Mouse (Mus musculus): ENCODE measurements around the gene Thra. TPM values are rescaled to one million over a fixed set of nuclear protein-coding genes. Genes with fewer than 3 reads are reported as not detected.

Thra gene
- polyA plus RNA-seq, 1 experiment from 2014 or later: 28.0 TPM

DNA sequence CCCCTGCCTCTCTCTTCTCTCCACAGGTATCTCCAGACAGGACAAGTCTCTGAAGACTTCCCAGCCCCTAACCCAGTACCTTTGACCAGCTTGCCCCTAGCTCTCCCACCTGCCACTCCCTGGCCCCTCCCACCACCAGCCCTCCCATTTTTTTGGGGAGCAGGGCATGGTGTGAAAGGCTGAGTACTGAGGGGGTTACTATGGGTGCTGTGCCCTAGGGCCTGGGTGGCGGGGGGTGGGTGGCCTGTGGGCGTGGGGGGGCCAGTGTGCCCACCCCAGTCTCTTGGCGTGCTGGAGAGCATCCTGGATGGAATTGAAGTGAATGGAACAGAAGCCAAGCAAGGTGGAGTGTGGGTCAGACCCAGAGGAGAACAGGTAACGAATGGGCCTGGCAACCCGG is 12.8 kb downstream of the Thra start:
- WGBS: 98% methylated on average over 5 of the region's 5 CpGs
- no peak for ATAC-seq (ENCODE audit: low FRiP score, low TSS enrichment)
- Histone ChIP-seq H3K9ac (ENCODE audit: low read depth, low read length) (no peak overlapping the region), H3K27ac (ENCODE audit: low read depth, low read length) (no peak overlapping the region), H3K9me3 (ENCODE audit: control insufficient read depth, low read length) (no peaks in the 10 kb centered on the region), H3K4me1 (ENCODE audit: control insufficient read depth, insufficient read depth, low read length) (peaks cover 50% of the 10 kb centered on the region), H3K36me3 (ENCODE audit: control insufficient read depth, insufficient read depth, low read length) (peaks cover 14% of the 10 kb centered on the region), H3K4me2 (replicated peaks; ENCODE audit: low read depth, low read length) (no peak overlapping the region), H3K4me3 (ENCODE audit: low read length) (no peak overlapping the region), H3K27me3 (ENCODE audit: control insufficient read depth, insufficient read depth, low read length) (no peaks in the 10 kb centered on the region)

- no peak overlapping the region for H3K4me3 ChIP-seq (ENCODE audit: low read length)
- no peaks in the 10 kb centered on the region for H3K27me3 ChIP-seq (ENCODE audit: control insufficient read depth, insufficient read depth, low read length)
- peaks cover 41% of the 10 kb centered on the region for H3K4me1 ChIP-seq (ENCODE audit: control insufficient read depth, insufficient read depth, low read length)
- H3K27ac ChIP-seq (ENCODE audit: low read depth, low read length): peak overlapping the region; percentile 51; the same call in 1 of the 2 replicates
- no peak overlapping the region for H3K4me2 ChIP-seq (replicated peaks; ENCODE audit: low read depth, low read length)
- no peak overlapping the region for H3K9ac ChIP-seq (ENCODE audit: low read depth, low read length)
- ATAC-seq (ENCODE audit: low FRiP score, low TSS enrichment): 0 out of 2 replicates have a peak, but pooled peaks have one; percentile 35
- WGBS: 62% methylated on average over 9 of the region's 9 CpGs
- no peaks in the 10 kb centered on the region for H3K9me3 ChIP-seq (ENCODE audit: control insufficient read depth, low read length)
- peaks cover 17% of the 10 kb centered on the region for H3K36me3 ChIP-seq (ENCODE audit: control insufficient read depth, insufficient read depth, low read length)
Observed at GRCm38 (mm10) chr11:98754151-98754620, 13.7 kb downstream of the Thra start.

- Histone ChIP-seq H3K4me1 (ENCODE audit: control insufficient read depth, insufficient read depth, low read length) (peaks cover 36% of the 10 kb centered on the region), H3K9me3 (ENCODE audit: control insufficient read depth, low read length) (no peaks in the 10 kb centered on the region), H3K4me3 (ENCODE audit: low read length) (no peak overlapping the region), H3K27ac (ENCODE audit: low read depth, low read length) (peak overlapping the region; percentile 51; the same call in 1 of the 2 replicates), H3K4me2 (replicated peaks; ENCODE audit: low read depth, low read length) (no peak overlapping the region), H3K27me3 (ENCODE audit: control insufficient read depth, insufficient read depth, low read length) (no peaks in the 10 kb centered on the region), H3K9ac (ENCODE audit: low read depth, low read length) (no peak overlapping the region), H3K36me3 (ENCODE audit: control insufficient read depth, insufficient read depth, low read length) (peaks cover 17% of the 10 kb centered on the region)
- 25% methylated on average over 7 of the region's 7 CpGs for WGBS
- ATAC-seq (ENCODE audit: low FRiP score, low TSS enrichment): peak; percentile 66
Observed at GRCm38 (mm10) chr11:98754621-98755181, 14.3 kb downstream of the Thra start.

DNA sequence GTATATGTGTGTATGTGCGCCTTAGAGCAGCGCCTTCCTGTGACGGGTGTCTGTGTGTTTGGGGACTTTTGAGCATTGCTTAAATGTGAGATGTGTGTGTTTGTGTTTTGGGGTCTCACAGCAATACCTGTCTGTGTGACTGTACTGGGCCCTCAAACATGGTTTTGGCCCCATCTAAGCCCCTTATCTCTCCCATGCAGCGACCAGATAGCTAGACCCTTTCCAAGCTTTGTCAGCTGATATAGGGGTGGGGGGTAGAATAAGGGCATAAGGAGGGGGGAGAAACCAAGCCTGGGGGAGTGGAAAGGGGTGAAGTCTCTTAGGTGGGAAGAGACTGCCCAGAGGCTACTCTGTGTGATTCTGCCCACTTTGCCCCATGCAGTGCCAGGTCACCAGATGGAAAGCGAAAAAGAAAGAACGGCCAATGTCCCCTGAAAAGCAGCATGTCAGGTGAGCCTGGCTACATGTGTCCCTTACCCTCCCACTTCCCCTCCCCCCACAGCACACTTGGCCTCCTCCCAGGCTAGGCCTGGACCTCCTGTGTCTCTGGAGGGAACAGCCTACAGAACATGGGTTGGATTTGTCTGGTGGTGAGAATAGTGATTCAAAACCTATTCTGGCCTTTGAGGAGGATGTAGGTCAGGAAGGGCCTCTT is 15.4 kb downstream of the Thra start:
- no peak overlapping the region for H3K27ac ChIP-seq (ENCODE audit: low read depth, low read length)
- H3K36me3 ChIP-seq (ENCODE audit: control insufficient read depth, insufficient read depth, low read length): peaks cover 20% of the 10 kb centered on the region
- peaks cover 24% of the 10 kb centered on the region for H3K4me1 ChIP-seq (ENCODE audit: control insufficient read depth, insufficient read depth, low read length)
- H3K9me3 ChIP-seq (ENCODE audit: control insufficient read depth, low read length): no peaks in the 10 kb centered on the region
- no peak overlapping the region for H3K9ac ChIP-seq (ENCODE audit: low read depth, low read length)
- H3K27me3 ChIP-seq (ENCODE audit: control insufficient read depth, insufficient read depth, low read length): no peaks in the 10 kb centered on the region
- 90% methylated on average over 6 of the region's 6 CpGs for WGBS
- no peak overlapping the region for H3K4me3 ChIP-seq (ENCODE audit: low read length)
- no peak for ATAC-seq (ENCODE audit: low FRiP score, low TSS enrichment)
- H3K4me2 ChIP-seq (replicated peaks; ENCODE audit: low read depth, low read length): no peak overlapping the region

GRCm38 (mm10) chr11:98756711-98757110 is 16.3 kb downstream of the Thra start:
- WGBS: 88% methylated on average over 12 of the region's 12 CpGs
- H3K36me3 ChIP-seq (ENCODE audit: control insufficient read depth, insufficient read depth, low read length): peaks cover 27% of the 10 kb centered on the region

GRCm38 (mm10) chr11:98761939-98762338 is 21.5 kb downstream of the Thra start:
- 92% methylated on average over 4 of the region's 4 CpGs for whole genome bisulfite sequencing
- no peak for ATAC-seq (ENCODE audit: low FRiP score, low TSS enrichment)
- Histone ChIP-seq H3K9me3 (ENCODE audit: control insufficient read depth, low read length) (no peaks in the 10 kb centered on the region), H3K4me3 (ENCODE audit: low read length) (no peak overlapping the region), H3K4me2 (replicated peaks; ENCODE audit: low read depth, low read length) (no peak overlapping the region), H3K27ac (ENCODE audit: low read depth, low read length) (no peak overlapping the region), H3K4me1 (ENCODE audit: control insufficient read depth, insufficient read depth, low read length) (peaks cover 23% of the 10 kb centered on the region), H3K36me3 (ENCODE audit: control insufficient read depth, insufficient read depth, low read length) (peaks cover 42% of the 10 kb centered on the region), H3K27me3 (ENCODE audit: control insufficient read depth, insufficient read depth, low read length) (no peaks in the 10 kb centered on the region), H3K9ac (ENCODE audit: low read depth, low read length) (no peak overlapping the region)

More at GRCm38 (mm10) chr11:98756711-98757110, 16.3 kb downstream of the Thra start:
- H3K9ac ChIP-seq (ENCODE audit: low read depth, low read length): no peak overlapping the region
- ATAC-seq (ENCODE audit: low FRiP score, low TSS enrichment): no peak
- H3K4me3 ChIP-seq (ENCODE audit: low read length): no peak overlapping the region
- no peak overlapping the region for H3K4me2 ChIP-seq (replicated peaks; ENCODE audit: low read depth, low read length)
- H3K9me3 ChIP-seq (ENCODE audit: control insufficient read depth, low read length): no peaks in the 10 kb centered on the region
- no peak overlapping the region for H3K27ac ChIP-seq (ENCODE audit: low read depth, low read length)
- H3K27me3 ChIP-seq (ENCODE audit: control insufficient read depth, insufficient read depth, low read length): no peaks in the 10 kb centered on the region
- peaks cover 16% of the 10 kb centered on the region for H3K4me1 ChIP-seq (ENCODE audit: control insufficient read depth, insufficient read depth, low read length)

DNA sequence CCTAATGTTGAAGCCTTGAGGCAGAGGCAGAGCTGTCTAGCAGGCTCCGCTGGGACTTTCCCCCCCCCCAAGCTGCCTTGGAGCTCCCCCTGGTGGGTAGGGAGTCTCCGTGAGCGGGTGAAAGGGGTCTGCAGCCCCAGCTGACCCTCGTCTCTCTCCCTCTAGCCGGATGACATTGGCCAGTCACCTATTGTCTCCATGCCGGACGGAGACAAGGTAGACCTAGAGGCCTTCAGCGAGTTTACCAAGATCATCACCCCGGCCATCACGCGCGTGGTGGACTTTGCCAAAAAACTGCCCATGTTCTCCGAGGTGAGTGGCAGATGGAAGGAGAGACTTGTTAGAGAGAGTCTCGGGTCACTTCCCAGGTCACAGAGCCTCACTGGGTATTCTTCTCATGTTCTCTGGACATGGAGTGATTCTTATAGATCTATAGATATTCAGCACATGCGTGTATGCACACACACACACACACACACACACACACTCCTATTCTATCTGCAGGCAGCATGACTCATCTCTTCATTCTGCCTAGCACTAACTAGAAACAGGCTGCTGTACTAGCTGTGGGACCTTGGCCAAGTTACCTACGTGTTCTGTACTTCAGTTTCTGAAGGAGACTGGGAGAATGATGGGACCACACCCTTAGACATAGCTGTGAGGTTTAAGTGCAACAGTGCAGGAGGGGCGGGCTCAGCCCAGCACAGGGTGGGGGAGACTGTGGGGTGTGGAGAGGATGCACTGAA is 22.5 kb downstream of the Thra start:
- no peak overlapping the region for H3K9ac ChIP-seq (ENCODE audit: low read depth, low read length)
- H3K27ac ChIP-seq (ENCODE audit: low read depth, low read length): no peak overlapping the region; the same call in 1 of the 2 replicates
- no peaks in the 10 kb centered on the region for H3K9me3 ChIP-seq (ENCODE audit: control insufficient read depth, low read length)
- H3K4me1 ChIP-seq (ENCODE audit: control insufficient read depth, insufficient read depth, low read length): peaks cover 33% of the 10 kb centered on the region
- no peak for ATAC-seq (ENCODE audit: low FRiP score, low TSS enrichment)
- H3K4me2 ChIP-seq (replicated peaks; ENCODE audit: low read depth, low read length): no peak overlapping the region
- no peak overlapping the region for H3K4me3 ChIP-seq (ENCODE audit: low read length)
- H3K27me3 ChIP-seq (ENCODE audit: control insufficient read depth, insufficient read depth, low read length): no peaks in the 10 kb centered on the region
- H3K36me3 ChIP-seq (ENCODE audit: control insufficient read depth, insufficient read depth, low read length): peaks cover 36% of the 10 kb centered on the region
- WGBS: 59% methylated on average over 17 of the region's 17 CpGs

GRCm38 (mm10) chr11:98763502-98763861 is 23.0 kb downstream of the Thra start:
- no peak for ATAC-seq (ENCODE audit: low FRiP score, low TSS enrichment)
- H3K4me2 ChIP-seq (replicated peaks; ENCODE audit: low read depth, low read length): no peak overlapping the region
- 85% methylated on average over 8 of the region's 8 CpGs for WGBS
- H3K9ac ChIP-seq (ENCODE audit: low read depth, low read length): no peak overlapping the region
- H3K4me1 ChIP-seq (ENCODE audit: control insufficient read depth, insufficient read depth, low read length): peaks cover 38% of the 10 kb centered on the region
- no peak overlapping the region for H3K27ac ChIP-seq (ENCODE audit: low read depth, low read length)
- no peaks in the 10 kb centered on the region for H3K27me3 ChIP-seq (ENCODE audit: control insufficient read depth, insufficient read depth, low read length)
- no peak overlapping the region for H3K4me3 ChIP-seq (ENCODE audit: low read length)
- H3K36me3 ChIP-seq (ENCODE audit: control insufficient read depth, insufficient read depth, low read length): peaks cover 35% of the 10 kb centered on the region
- H3K9me3 ChIP-seq (ENCODE audit: control insufficient read depth, low read length): no peaks in the 10 kb centered on the region

DNA sequence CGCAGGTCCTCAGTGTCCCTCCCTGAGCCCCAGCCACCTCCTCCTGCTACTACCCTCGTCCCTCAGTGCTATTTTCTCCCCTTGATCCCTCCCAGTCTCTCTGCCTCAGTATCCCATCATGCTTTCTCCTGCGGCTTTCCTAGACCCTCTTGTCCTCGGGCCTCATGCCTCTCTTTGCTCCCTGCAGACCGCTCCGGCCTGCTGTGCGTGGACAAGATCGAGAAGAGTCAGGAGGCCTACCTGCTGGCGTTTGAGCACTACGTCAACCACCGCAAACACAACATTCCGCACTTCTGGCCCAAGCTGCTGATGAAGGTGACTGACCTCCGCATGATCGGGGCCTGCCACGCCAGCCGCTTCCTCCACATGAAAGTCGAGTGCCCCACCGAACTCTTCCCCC is 23.7 kb downstream of the Thra start:
- H3K9me3 ChIP-seq (ENCODE audit: control insufficient read depth, low read length): no peaks in the 10 kb centered on the region
- WGBS: 71% methylated on average over 18 of the region's 18 CpGs
- no peak overlapping the region for H3K27ac ChIP-seq (ENCODE audit: low read depth, low read length)
- H3K36me3 ChIP-seq (ENCODE audit: control insufficient read depth, insufficient read depth, low read length): peaks cover 38% of the 10 kb centered on the region
- H3K9ac ChIP-seq (ENCODE audit: low read depth, low read length): no peak overlapping the region
- H3K4me3 ChIP-seq (ENCODE audit: low read length): no peak overlapping the region
- H3K4me2 ChIP-seq (replicated peaks; ENCODE audit: low read depth, low read length): no peak overlapping the region
- H3K4me1 ChIP-seq (ENCODE audit: control insufficient read depth, insufficient read depth, low read length): peaks cover 44% of the 10 kb centered on the region
- no peaks in the 10 kb centered on the region for H3K27me3 ChIP-seq (ENCODE audit: control insufficient read depth, insufficient read depth, low read length)
- no peak for ATAC-seq (ENCODE audit: low FRiP score, low TSS enrichment)
